Mouse (Mus musculus): ENCODE results near the gene Cacna1i. TPM values are rescaled to one million over a fixed set of nuclear protein-coding genes. Genes with fewer than 3 reads are reported as not detected.

The Cacna1i gene
- polyA plus RNA-seq, 1 experiment, result 0.30 TPM

DNA sequence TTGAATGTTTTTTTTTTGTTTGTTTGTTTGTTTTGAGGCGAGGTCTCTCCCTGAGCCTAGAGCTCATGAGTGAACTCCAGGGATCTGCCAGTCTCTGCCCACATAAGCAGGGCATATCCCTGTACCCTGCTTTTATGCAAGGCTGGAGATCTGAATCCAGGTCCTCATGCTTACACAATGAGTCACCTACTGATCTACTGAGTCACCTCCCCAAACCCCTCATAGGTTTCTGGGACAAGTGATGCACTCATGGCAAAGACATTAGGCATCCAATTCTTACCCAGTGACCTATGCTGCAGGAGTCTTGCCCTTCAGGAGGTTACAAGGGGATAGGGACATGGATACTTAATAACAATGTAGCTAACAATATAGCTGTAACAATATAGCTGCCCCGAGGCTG lies 100.1 kb downstream of the Cacna1i start:
- H3K27ac ChIP-seq (ENCODE audit: control insufficient read depth, insufficient read depth, low read length), result no peak overlapping the region
- TF ChIP-seq POLR2A (IDR thresholded peaks at IDR 0.05; ENCODE audit: control insufficient read depth, extremely low read depth, insufficient read depth, low read length, poor library complexity), result no peak
- no peak for TF ChIP-seq CTCF (IDR thresholded peaks at IDR 0.05; ENCODE audit: borderline replicate concordance, control insufficient read depth, extremely low read depth, insufficient read depth, low read length, poor library complexity)
- WGBS, result 98% methylated on average over 2 of the region's 2 CpGs
- H3K4me1 ChIP-seq (replicated peaks; ENCODE audit: control insufficient read depth, insufficient read depth, low read length), result no peaks in the 10 kb centered on the region
- DNase-seq, result no peak
- no peak overlapping the region for H3K4me3 ChIP-seq (ENCODE audit: control insufficient read depth, insufficient read depth, low read length)
- H3K27me3 ChIP-seq (ENCODE audit: control insufficient read depth, insufficient read depth, low read length), result no peaks in the 10 kb centered on the region
- H3K36me3 ChIP-seq (ENCODE audit: control insufficient read depth, insufficient read depth, low read length), result no peaks in the 10 kb centered on the region

- 91% methylated on average over 14 of the region's 14 CpGs for WGBS
- TF ChIP-seq POLR2A (IDR thresholded peaks at IDR 0.05; ENCODE audit: control insufficient read depth, extremely low read depth, insufficient read depth, low read length, poor library complexity) (no peak), CTCF (IDR thresholded peaks at IDR 0.05; ENCODE audit: borderline replicate concordance, control insufficient read depth, extremely low read depth, insufficient read depth, low read length, poor library complexity) (no peak)
- no peaks in the 10 kb centered on the region for H3K4me1 ChIP-seq (replicated peaks; ENCODE audit: control insufficient read depth, insufficient read depth, low read length)
- DNase-seq, result no peak
- H3K27me3 ChIP-seq (ENCODE audit: control insufficient read depth, insufficient read depth, low read length), result no peaks in the 10 kb centered on the region
- no peak overlapping the region for H3K27ac ChIP-seq (ENCODE audit: control insufficient read depth, insufficient read depth, low read length)
- H3K4me3 ChIP-seq (ENCODE audit: control insufficient read depth, insufficient read depth, low read length), result no peak overlapping the region
- no peaks in the 10 kb centered on the region for H3K36me3 ChIP-seq (ENCODE audit: control insufficient read depth, insufficient read depth, low read length)
Measured at GRCm38 (mm10) chr15:80391791-80392190, 104.8 kb downstream of the Cacna1i start.

- H3K27ac ChIP-seq (ENCODE audit: control insufficient read depth, insufficient read depth, low read length), result no peak overlapping the region
- no peaks in the 10 kb centered on the region for H3K4me1 ChIP-seq (replicated peaks; ENCODE audit: control insufficient read depth, insufficient read depth, low read length)
- H3K27me3 ChIP-seq (ENCODE audit: control insufficient read depth, insufficient read depth, low read length), result no peaks in the 10 kb centered on the region
- no peaks in the 10 kb centered on the region for H3K36me3 ChIP-seq (ENCODE audit: control insufficient read depth, insufficient read depth, low read length)
- no peak for DNase-seq
- H3K4me3 ChIP-seq (ENCODE audit: control insufficient read depth, insufficient read depth, low read length), result no peak overlapping the region
- 73% methylated on average over 22 of the region's 22 CpGs for WGBS
- TF ChIP-seq CTCF (IDR thresholded peaks at IDR 0.05; ENCODE audit: borderline replicate concordance, control insufficient read depth, extremely low read depth, insufficient read depth, low read length, poor library complexity) (no peak), POLR2A (IDR thresholded peaks at IDR 0.05; ENCODE audit: control insufficient read depth, extremely low read depth, insufficient read depth, low read length, poor library complexity) (no peak)
Measured at GRCm38 (mm10) chr15:80395035-80395434, 108.0 kb downstream of the Cacna1i start.

GRCm38 (mm10) chr15:80399451-80399850 lies 112.4 kb downstream of the Cacna1i start:
- H3K4me1 ChIP-seq (replicated peaks; ENCODE audit: control insufficient read depth, insufficient read depth, low read length), result no peaks in the 10 kb centered on the region
- H3K4me3 ChIP-seq (ENCODE audit: control insufficient read depth, insufficient read depth, low read length), result no peak overlapping the region
- no peaks in the 10 kb centered on the region for H3K27me3 ChIP-seq (ENCODE audit: control insufficient read depth, insufficient read depth, low read length)
- no peaks in the 10 kb centered on the region for H3K36me3 ChIP-seq (ENCODE audit: control insufficient read depth, insufficient read depth, low read length)
- no peak for DNase-seq
- TF ChIP-seq POLR2A (IDR thresholded peaks at IDR 0.05; ENCODE audit: control insufficient read depth, extremely low read depth, insufficient read depth, low read length, poor library complexity), result no peak
- no peak for TF ChIP-seq CTCF (IDR thresholded peaks at IDR 0.05; ENCODE audit: borderline replicate concordance, control insufficient read depth, extremely low read depth, insufficient read depth, low read length, poor library complexity)
- no peak overlapping the region for H3K27ac ChIP-seq (ENCODE audit: control insufficient read depth, insufficient read depth, low read length)
- 97% methylated on average over 1 of the region's 1 CpGs for WGBS

DNA sequence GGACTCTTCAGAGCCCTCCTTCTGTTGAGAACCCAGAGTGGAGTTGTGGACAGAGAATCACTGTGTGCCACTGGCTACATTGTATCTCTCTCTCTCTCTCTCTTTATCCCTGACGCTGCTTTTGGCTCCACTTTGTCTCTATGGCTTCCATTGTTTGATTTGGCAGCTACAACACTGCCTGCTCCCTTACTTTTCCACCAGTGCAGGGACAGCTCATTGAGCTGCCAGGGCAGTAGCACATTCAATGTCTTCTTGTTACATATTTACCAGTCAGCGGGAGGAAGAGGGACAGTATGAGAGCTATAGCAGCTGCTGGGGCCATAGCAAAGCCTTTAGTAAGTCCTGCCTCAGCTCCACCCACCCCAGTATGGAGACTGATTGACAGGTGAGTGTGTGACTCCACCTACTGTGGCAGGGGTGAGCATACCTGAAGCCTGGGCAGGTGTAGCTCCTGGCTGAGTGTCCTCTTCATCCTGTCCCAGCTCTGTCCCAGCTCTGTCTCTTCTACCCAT lies 114.4 kb downstream of the Cacna1i start:
- no peaks in the 10 kb centered on the region for H3K27me3 ChIP-seq (ENCODE audit: control insufficient read depth, insufficient read depth, low read length)
- H3K36me3 ChIP-seq (ENCODE audit: control insufficient read depth, insufficient read depth, low read length), result no peaks in the 10 kb centered on the region
- H3K27ac ChIP-seq (ENCODE audit: control insufficient read depth, insufficient read depth, low read length), result no peak overlapping the region
- no peak overlapping the region for H3K4me3 ChIP-seq (ENCODE audit: control insufficient read depth, insufficient read depth, low read length)
- no peak for DNase-seq
- TF ChIP-seq POLR2A (IDR thresholded peaks at IDR 0.05; ENCODE audit: control insufficient read depth, extremely low read depth, insufficient read depth, low read length, poor library complexity) (no peak), CTCF (IDR thresholded peaks at IDR 0.05; ENCODE audit: borderline replicate concordance, control insufficient read depth, extremely low read depth, insufficient read depth, low read length, poor library complexity) (no peak)
- H3K4me1 ChIP-seq (replicated peaks; ENCODE audit: control insufficient read depth, insufficient read depth, low read length), result no peaks in the 10 kb centered on the region
- 78% methylated on average over 2 of the region's 2 CpGs for WGBS

DNA sequence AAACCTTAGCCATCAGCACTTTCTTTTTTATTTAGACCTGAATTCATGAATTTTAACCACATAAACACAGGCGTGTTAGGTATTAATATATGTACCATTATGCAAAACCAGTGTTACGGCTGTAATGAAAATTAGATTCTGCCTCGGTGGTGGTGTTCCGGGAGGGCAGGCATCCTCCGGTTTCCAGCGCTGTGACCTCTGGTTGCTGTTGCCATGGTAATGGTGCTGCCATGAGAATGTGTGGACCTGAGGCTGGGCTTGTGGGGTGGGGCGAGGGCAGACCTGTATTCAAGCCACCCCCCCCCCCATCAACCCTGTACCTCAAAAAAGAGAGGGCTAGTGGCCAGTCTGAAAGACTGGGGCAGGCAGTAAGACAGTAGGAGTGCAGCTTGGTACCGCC lies 114.9 kb downstream of the Cacna1i start:
- H3K4me1 ChIP-seq (replicated peaks; ENCODE audit: control insufficient read depth, insufficient read depth, low read length), result no peaks in the 10 kb centered on the region
- TF ChIP-seq POLR2A (IDR thresholded peaks at IDR 0.05; ENCODE audit: control insufficient read depth, extremely low read depth, insufficient read depth, low read length, poor library complexity) (no peak), CTCF (IDR thresholded peaks at IDR 0.05; ENCODE audit: borderline replicate concordance, control insufficient read depth, extremely low read depth, insufficient read depth, low read length, poor library complexity) (no peak)
- H3K27me3 ChIP-seq (ENCODE audit: control insufficient read depth, insufficient read depth, low read length), result no peaks in the 10 kb centered on the region
- H3K36me3 ChIP-seq (ENCODE audit: control insufficient read depth, insufficient read depth, low read length), result no peaks in the 10 kb centered on the region
- H3K27ac ChIP-seq (ENCODE audit: control insufficient read depth, insufficient read depth, low read length), result no peak overlapping the region
- 94% methylated on average over 8 of the region's 8 CpGs for WGBS
- no peak for DNase-seq
- H3K4me3 ChIP-seq (ENCODE audit: control insufficient read depth, insufficient read depth, low read length), result no peak overlapping the region

DNA sequence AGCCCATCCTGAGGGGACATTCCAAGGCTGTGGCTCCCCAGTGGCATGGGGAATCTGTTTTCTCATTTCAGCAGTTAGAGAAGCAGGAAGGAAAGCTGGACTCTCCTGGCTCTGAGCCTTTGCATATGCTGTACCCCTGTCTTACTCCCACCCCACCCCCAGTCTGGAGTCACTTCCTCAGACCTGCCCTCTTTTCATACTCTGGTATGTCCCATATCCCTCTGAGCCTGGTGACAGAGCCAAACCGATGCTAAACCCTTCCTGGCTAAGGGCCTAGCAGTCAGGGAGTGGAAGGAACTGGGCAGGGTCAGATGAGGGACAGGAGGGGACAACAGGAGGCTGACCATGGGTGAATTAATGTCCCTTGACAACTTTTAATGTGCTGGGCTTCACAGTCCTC lies 120.8 kb downstream of the Cacna1i start:
- TF ChIP-seq POLR2A (IDR thresholded peaks at IDR 0.05; ENCODE audit: control insufficient read depth, extremely low read depth, insufficient read depth, low read length, poor library complexity) (no peak), CTCF (IDR thresholded peaks at IDR 0.05; ENCODE audit: borderline replicate concordance, control insufficient read depth, extremely low read depth, insufficient read depth, low read length, poor library complexity) (no peak)
- no peaks in the 10 kb centered on the region for H3K27me3 ChIP-seq (ENCODE audit: control insufficient read depth, insufficient read depth, low read length)
- H3K27ac ChIP-seq (ENCODE audit: control insufficient read depth, insufficient read depth, low read length), result no peak overlapping the region
- no peaks in the 10 kb centered on the region for H3K36me3 ChIP-seq (ENCODE audit: control insufficient read depth, insufficient read depth, low read length)
- H3K4me1 ChIP-seq (replicated peaks; ENCODE audit: control insufficient read depth, insufficient read depth, low read length), result no peaks in the 10 kb centered on the region
- WGBS, result 25% methylated on average over 1 of the region's 1 CpGs
- DNase-seq, result no peak
- H3K4me3 ChIP-seq (ENCODE audit: control insufficient read depth, insufficient read depth, low read length), result no peak overlapping the region
